Mouse (Mus musculus): ENCODE data around the gene Msrb2. TPM values are rescaled to one million over a fixed set of nuclear protein-coding genes. Genes with fewer than 3 reads are reported as not detected.

Gene Msrb2
- polyA plus RNA-seq (2014; fragmentation: Illumina TruSeq; extraction: RNeasy Lipid Tissue Mini Kit (QIAGEN cat#74804); ENCODE audit: low read depth, low replicate concordance), result 7.6 TPM

GRCm38 (mm10) chr2:19371390-19372158 lies at the start of gene Msrb2:
TSS of gene Msrb2 (plus strand) at chr2:19371440.

Other genes starting within 250 kb of the Msrb2 start
- gene Armc3, start 172.1 kb upstream of the Msrb2 start, polyA plus RNA-seq (2014; fragmentation: Illumina TruSeq; extraction: RNeasy Lipid Tissue Mini Kit (QIAGEN cat#74804); ENCODE audit: low read depth, low replicate concordance), result 0.41 TPM
- not detected for gene Ptf1a, start 74.2 kb downstream of the Msrb2 start, polyA plus RNA-seq (2014; fragmentation: Illumina TruSeq; extraction: RNeasy Lipid Tissue Mini Kit (QIAGEN cat#74804); ENCODE audit: low read depth, low replicate concordance)
- gene 4921504E06Rik, start 182.5 kb downstream of the Msrb2 start, polyA plus RNA-seq (2014; fragmentation: Illumina TruSeq; extraction: RNeasy Lipid Tissue Mini Kit (QIAGEN cat#74804); ENCODE audit: low read depth, low replicate concordance), result not detected

Measured in sigmoid colon, adult 10 weeks (tissue).